Mouse (Mus musculus): Measurements from ENCODE around the gene Tmem94. TPM values are rescaled to one million over a fixed set of nuclear protein-coding genes. Genes with fewer than 3 reads are reported as not detected.

The Tmem94 gene
- total and polyA plus RNA-seq, 2 experiments from 2014 or later: 14.9 to 19.3 TPM

- TF ChIP-seq CTCF (IDR thresholded peaks at IDR 0.05; ENCODE audit: low read depth): no peak
- Histone ChIP-seq H3K9me3 (ENCODE audit: low read length) (no peaks in the 10 kb centered on the region), H3K4me1 (ENCODE audit: insufficient read depth) (no peaks in the 10 kb centered on the region), H3K36me3 (ENCODE audit: insufficient read depth) (no peaks in the 10 kb centered on the region), H3K4me3 (ENCODE audit: low read depth, low read length) (no peak overlapping the region), H3K9ac (no peak overlapping the region), H3K4me2 (ENCODE audit: low read depth) (no peak overlapping the region), H3K27me3 (ENCODE audit: insufficient read depth, low read length) (no peaks in the 10 kb centered on the region), H3K27ac (ENCODE audit: low read depth, low read length) (no peak overlapping the region)
- WGBS: 80% methylated on average over 12 of the region's 14 CpGs
- no peak for ATAC-seq
- no peak for DNase-seq
Measured at GRCm38 (mm10) chr11:115843141-115843890, 78.1 kb downstream of the Tmem94 start.

DNA sequence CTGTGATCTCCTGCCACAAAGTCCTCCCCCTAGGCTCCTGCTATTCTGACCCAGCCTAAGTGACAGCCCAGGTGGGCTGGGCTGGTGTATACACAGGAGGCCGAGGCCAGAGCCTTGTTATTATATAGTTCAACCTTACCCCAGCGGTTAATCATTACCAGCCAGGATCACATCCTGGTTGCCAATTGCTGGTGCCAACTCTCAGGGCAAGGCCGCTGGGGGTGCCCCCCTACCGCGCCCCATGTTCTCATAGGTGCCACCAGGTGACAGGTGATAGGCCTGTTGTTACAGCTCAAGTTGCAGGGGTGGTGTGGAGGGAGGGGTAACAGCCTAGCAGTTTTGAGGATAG is 78.6 kb downstream of the Tmem94 start:
- H3K4me1 ChIP-seq (ENCODE audit: insufficient read depth): no peaks in the 10 kb centered on the region
- no peak overlapping the region for H3K27ac ChIP-seq (ENCODE audit: low read depth, low read length)
- H3K27me3 ChIP-seq (ENCODE audit: insufficient read depth, low read length): no peaks in the 10 kb centered on the region
- no peaks in the 10 kb centered on the region for H3K36me3 ChIP-seq (ENCODE audit: insufficient read depth)
- no peak for TF ChIP-seq CTCF (IDR thresholded peaks at IDR 0.05; ENCODE audit: low read depth)
- ATAC-seq (no peak), DNase-seq (no peak)
- H3K4me2 ChIP-seq (ENCODE audit: low read depth): no peak overlapping the region
- 91% methylated on average over 5 of the region's 5 CpGs for WGBS
- no peak overlapping the region for H3K4me3 ChIP-seq (ENCODE audit: low read depth, low read length)
- H3K9me3 ChIP-seq (ENCODE audit: low read length): no peaks in the 10 kb centered on the region
- no peak overlapping the region for H3K9ac ChIP-seq

DNA sequence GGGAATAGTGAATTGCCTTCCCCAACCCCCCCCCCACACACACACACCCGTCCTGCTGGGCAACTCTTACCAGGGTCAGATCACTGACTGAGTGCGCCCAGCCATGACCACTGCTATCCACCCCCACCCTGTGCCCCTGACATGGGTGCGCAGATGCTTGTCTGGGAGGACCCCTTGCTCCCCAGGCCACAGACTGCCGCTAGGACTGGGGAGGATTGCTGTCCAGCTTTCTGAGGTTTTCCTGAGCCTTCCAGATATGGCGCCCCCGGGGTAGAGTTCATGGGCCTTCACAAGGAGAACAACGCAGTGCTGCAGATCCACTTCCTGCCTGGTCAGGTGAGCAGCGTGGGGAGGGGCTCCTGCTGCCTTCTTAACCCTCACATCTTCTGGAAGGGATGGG is 79.0 kb downstream of the Tmem94 start:
- H3K9ac ChIP-seq: no peak overlapping the region
- H3K9me3 ChIP-seq (ENCODE audit: low read length): no peaks in the 10 kb centered on the region
- TF ChIP-seq CTCF (IDR thresholded peaks at IDR 0.05; ENCODE audit: low read depth): no peak
- no peak overlapping the region for H3K4me2 ChIP-seq (ENCODE audit: low read depth)
- WGBS: 76% methylated on average over 7 of the region's 8 CpGs
- no peaks in the 10 kb centered on the region for H3K27me3 ChIP-seq (ENCODE audit: insufficient read depth, low read length)
- no peak overlapping the region for H3K4me3 ChIP-seq (ENCODE audit: low read depth, low read length)
- H3K27ac ChIP-seq (ENCODE audit: low read depth, low read length): no peak overlapping the region
- no peaks in the 10 kb centered on the region for H3K36me3 ChIP-seq (ENCODE audit: insufficient read depth)
- DNase-seq: no peak
- H3K4me1 ChIP-seq (ENCODE audit: insufficient read depth): no peaks in the 10 kb centered on the region
- ATAC-seq: no peak

DNA sequence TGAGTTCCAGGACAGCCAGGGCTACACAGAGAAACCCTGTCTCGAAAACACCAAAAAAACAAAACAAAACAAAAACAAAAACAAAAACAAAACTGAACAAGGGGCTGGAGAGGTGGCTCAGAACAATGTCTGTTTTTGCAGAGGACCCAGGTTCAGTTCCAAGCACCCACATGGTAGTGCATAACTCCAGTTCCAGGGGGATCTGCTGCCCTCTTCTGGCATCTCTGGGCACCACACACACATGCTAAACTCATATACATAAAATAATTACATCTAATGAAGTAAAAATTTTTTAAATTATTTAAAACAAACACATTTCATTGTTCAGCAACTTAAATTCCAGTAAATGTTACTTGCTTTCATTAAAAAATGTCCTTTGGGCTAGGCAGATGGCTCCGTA is 80.6 kb downstream of the Tmem94 start:
- over 99% methylated on average over 2 of the region's 2 CpGs for WGBS
- DNase-seq (no peak), ATAC-seq (no peak)
- no peak for TF ChIP-seq CTCF (IDR thresholded peaks at IDR 0.05; ENCODE audit: low read depth)
- Histone ChIP-seq H3K9ac (no peak overlapping the region), H3K9me3 (ENCODE audit: low read length) (no peaks in the 10 kb centered on the region), H3K4me3 (ENCODE audit: low read depth, low read length) (no peak overlapping the region), H3K27ac (ENCODE audit: low read depth, low read length) (no peak overlapping the region), H3K27me3 (ENCODE audit: insufficient read depth, low read length) (no peaks in the 10 kb centered on the region), H3K4me1 (ENCODE audit: insufficient read depth) (no peaks in the 10 kb centered on the region), H3K4me2 (ENCODE audit: low read depth) (no peak overlapping the region), H3K36me3 (ENCODE audit: insufficient read depth) (no peaks in the 10 kb centered on the region)

Small RNA genes within 50 kb of the gene (microRNA-seq; reads per million reads assigned to microRNA genes)
- 0.49 to 0.77 reads per million in 2 experiments for gene Mir5621

Other genes with a start within 250 kb of the Tmem94 start
- gene Sumo2, start 229.2 kb upstream of the Tmem94 start, total RNA-seq (2014; rRNA removed): 795 and 821 TPM in 2 replicates
- 1,185 and 1,251 TPM in 2 replicates for gene Sumo2, start 229.2 kb upstream of the Tmem94 start, polyA plus RNA-seq (2015; fragmentation: Nextera tagmentation; extraction: Ambion mirVana)
- 62.6 and 90.3 TPM in 2 replicates for gene Nup85, start 201.0 kb upstream of the Tmem94 start, total RNA-seq (2014; rRNA removed)
- gene Nup85, start 201.0 kb upstream of the Tmem94 start, polyA plus RNA-seq (2015; fragmentation: Nextera tagmentation; extraction: Ambion mirVana): 66.2 and 78.7 TPM in 2 replicates
- 34.6 and 46.3 TPM in 2 replicates for gene Mrps7, start 161.5 kb upstream of the Tmem94 start, total RNA-seq (2014; rRNA removed)
- 74.1 and 78.1 TPM in 2 replicates for gene Mrps7, start 161.5 kb upstream of the Tmem94 start, polyA plus RNA-seq (2015; fragmentation: Nextera tagmentation; extraction: Ambion mirVana)
- 34.0 and 34.5 TPM in 2 replicates for gene Gga3, start 161.4 kb upstream of the Tmem94 start, total RNA-seq (2014; rRNA removed)
- 15.2 and 18.5 TPM in 2 replicates for gene Gga3, start 161.4 kb upstream of the Tmem94 start, polyA plus RNA-seq (2015; fragmentation: Nextera tagmentation; extraction: Ambion mirVana)
- gene Mif4gd, start 152.5 kb upstream of the Tmem94 start, total RNA-seq (2014; rRNA removed): 12.2 and 16.9 TPM in 2 replicates
- gene Mif4gd, start 152.5 kb upstream of the Tmem94 start, polyA plus RNA-seq (2015; fragmentation: Nextera tagmentation; extraction: Ambion mirVana): 14.4 and 19.4 TPM in 2 replicates
- gene Slc25a19, start 137.1 kb upstream of the Tmem94 start, total RNA-seq (2014; rRNA removed): 34.3 and 38.7 TPM in 2 replicates
- gene Slc25a19, start 137.1 kb upstream of the Tmem94 start, polyA plus RNA-seq (2015; fragmentation: Nextera tagmentation; extraction: Ambion mirVana): 51.1 and 51.7 TPM in 2 replicates
- 88.2 and 91.9 TPM in 2 replicates for gene Grb2, start 56.8 kb upstream of the Tmem94 start, total RNA-seq (2014; rRNA removed)
- 153 and 162 TPM in 2 replicates for gene Grb2, start 56.8 kb upstream of the Tmem94 start, polyA plus RNA-seq (2015; fragmentation: Nextera tagmentation; extraction: Ambion mirVana)
- gene Caskin2, start 48.2 kb downstream of the Tmem94 start, total RNA-seq (2014; rRNA removed): 14.5 and 14.7 TPM in 2 replicates
- gene Caskin2, start 48.2 kb downstream of the Tmem94 start, polyA plus RNA-seq (2015; fragmentation: Nextera tagmentation; extraction: Ambion mirVana): 4.5 and 6.1 TPM in 2 replicates
- 23.5 and 25.5 TPM in 2 replicates for gene Tsen54, start 49.3 kb downstream of the Tmem94 start, total RNA-seq (2014; rRNA removed)
- gene Tsen54, start 49.3 kb downstream of the Tmem94 start, polyA plus RNA-seq (2015; fragmentation: Nextera tagmentation; extraction: Ambion mirVana): 16.8 and 18.1 TPM in 2 replicates
- 2.7 and 4.0 TPM in 2 replicates for gene Llgl2, start 58.6 kb downstream of the Tmem94 start, total RNA-seq (2014; rRNA removed)
- gene Llgl2, start 58.6 kb downstream of the Tmem94 start, polyA plus RNA-seq (2015; fragmentation: Nextera tagmentation; extraction: Ambion mirVana): 0.72 and 1.1 TPM in 2 replicates
- not detected in 2 replicates for gene Myo15b, start 93.0 kb downstream of the Tmem94 start, total RNA-seq (2014; rRNA removed)
- 0.01 TPM in 1 of 2 replicates, not detected in the other for gene Myo15b, start 93.0 kb downstream of the Tmem94 start, polyA plus RNA-seq (2015; fragmentation: Nextera tagmentation; extraction: Ambion mirVana)
- 0.95 and 1.0 TPM in 2 replicates for gene Smim5, start 134.5 kb downstream of the Tmem94 start, total RNA-seq (2014; rRNA removed)
- 2.4 and 2.5 TPM in 2 replicates for gene Smim5, start 134.5 kb downstream of the Tmem94 start, polyA plus RNA-seq (2015; fragmentation: Nextera tagmentation; extraction: Ambion mirVana)
- not detected in 2 replicates for gene Smim6, start 146.6 kb downstream of the Tmem94 start, total RNA-seq (2014; rRNA removed)
- gene Smim6, start 146.6 kb downstream of the Tmem94 start, polyA plus RNA-seq (2015; fragmentation: Nextera tagmentation; extraction: Ambion mirVana): 0.27 TPM in 1 of 2 replicates, not detected in the other
- gene Sap30bp, start 167.8 kb downstream of the Tmem94 start, total RNA-seq (2014; rRNA removed): 60.4 and 70.9 TPM in 2 replicates
- 49.5 and 59.4 TPM in 2 replicates for gene Sap30bp, start 167.8 kb downstream of the Tmem94 start, polyA plus RNA-seq (2015; fragmentation: Nextera tagmentation; extraction: Ambion mirVana)
- gene Recql5, start 168.0 kb downstream of the Tmem94 start, total RNA-seq (2014; rRNA removed): 14.5 and 18.9 TPM in 2 replicates
- gene Recql5, start 168.0 kb downstream of the Tmem94 start, polyA plus RNA-seq (2015; fragmentation: Nextera tagmentation; extraction: Ambion mirVana): 6.9 and 8.4 TPM in 2 replicates
- 0.46 and 1.1 TPM in 2 replicates for gene Itgb4, start 209.3 kb downstream of the Tmem94 start, total RNA-seq (2014; rRNA removed)
- 0.93 and 1.3 TPM in 2 replicates for gene Itgb4, start 209.3 kb downstream of the Tmem94 start, polyA plus RNA-seq (2015; fragmentation: Nextera tagmentation; extraction: Ambion mirVana)
- 42.6 and 52.2 TPM in 2 replicates for gene Galk1, start 247.3 kb downstream of the Tmem94 start, total RNA-seq (2014; rRNA removed)
- gene Galk1, start 247.3 kb downstream of the Tmem94 start, polyA plus RNA-seq (2015; fragmentation: Nextera tagmentation; extraction: Ambion mirVana): 61.1 and 66.4 TPM in 2 replicates